Mouse (Mus musculus) bone marrow macrophage, adult 2 months (primary cell): ENCODE measurements around the gene Sycp3.

ENCODE experiments used
- CTCF ChIP-seq: IDR thresholded peaks from 2 replicates; pipeline ENCODE4 v1.5.1; 2012; ENCODE audit warnings: low read depth, mild to moderate bottlenecking, low read length, moderate library complexity
- POLR2A ChIP-seq: IDR thresholded peaks from 2 replicates; pipeline ENCODE4 v1.6.1; 2012; ENCODE audit warnings: mild to moderate bottlenecking, low read depth, low read length, borderline replicate concordance

- TF ChIP-seq POLR2A = no peak
- TF ChIP-seq CTCF = no peak
These were observed 52.0 kb downstream of the Sycp3 start for GRCm38 (mm10) chr10:88511355-88511754.
